Mouse (Mus musculus): Measurements from ENCODE around the gene BC048507. TPM values are rescaled to one million over a fixed set of nuclear protein-coding genes. Genes with fewer than 3 reads are reported as not detected.
"Not testable (repeated sequence)": the region's sequence is repeated elsewhere in the genome, so short reads cannot be mapped to it uniquely, and the experiment has no call there.

The BC048507 gene
- not detected in 2 replicates for polyA plus RNA-seq (2012; rRNA removed)

- Histone ChIP-seq H3K27me3 (ENCODE audit: control insufficient read depth, insufficient read depth, low read length) (no peaks in the 10 kb centered on the region), H3K27ac (ENCODE audit: control insufficient read depth, insufficient read depth, low read length) (no peak within 1 kb of the TSS), H3K36me3 (ENCODE audit: control insufficient read depth, insufficient read depth, low read length) (no peaks in the 10 kb centered on the region), H3K4me1 (replicated peaks; ENCODE audit: control insufficient read depth, insufficient read depth, low read length) (no peaks in the 10 kb centered on the region), H3K4me3 (ENCODE audit: control insufficient read depth, insufficient read depth, low read length) (no peak within 1 kb of the TSS)
- TF ChIP-seq POLR2A (IDR thresholded peaks at IDR 0.05; ENCODE audit: control insufficient read depth, extremely low read depth, insufficient read depth, low read length, poor library complexity) = no peak
- TF ChIP-seq CTCF (IDR thresholded peaks at IDR 0.05; ENCODE audit: borderline replicate concordance, control insufficient read depth, extremely low read depth, insufficient read depth, low read length, poor library complexity) = no peak
- 81% methylated on average over 11 of the region's 11 CpGs for WGBS
- no peak for DNase-seq
These were observed at the start of gene BC048507 for GRCm38 (mm10) chr13:67863026-67863425. Gene BC048507 (plus strand): TSS chr13:67863326.

DNA sequence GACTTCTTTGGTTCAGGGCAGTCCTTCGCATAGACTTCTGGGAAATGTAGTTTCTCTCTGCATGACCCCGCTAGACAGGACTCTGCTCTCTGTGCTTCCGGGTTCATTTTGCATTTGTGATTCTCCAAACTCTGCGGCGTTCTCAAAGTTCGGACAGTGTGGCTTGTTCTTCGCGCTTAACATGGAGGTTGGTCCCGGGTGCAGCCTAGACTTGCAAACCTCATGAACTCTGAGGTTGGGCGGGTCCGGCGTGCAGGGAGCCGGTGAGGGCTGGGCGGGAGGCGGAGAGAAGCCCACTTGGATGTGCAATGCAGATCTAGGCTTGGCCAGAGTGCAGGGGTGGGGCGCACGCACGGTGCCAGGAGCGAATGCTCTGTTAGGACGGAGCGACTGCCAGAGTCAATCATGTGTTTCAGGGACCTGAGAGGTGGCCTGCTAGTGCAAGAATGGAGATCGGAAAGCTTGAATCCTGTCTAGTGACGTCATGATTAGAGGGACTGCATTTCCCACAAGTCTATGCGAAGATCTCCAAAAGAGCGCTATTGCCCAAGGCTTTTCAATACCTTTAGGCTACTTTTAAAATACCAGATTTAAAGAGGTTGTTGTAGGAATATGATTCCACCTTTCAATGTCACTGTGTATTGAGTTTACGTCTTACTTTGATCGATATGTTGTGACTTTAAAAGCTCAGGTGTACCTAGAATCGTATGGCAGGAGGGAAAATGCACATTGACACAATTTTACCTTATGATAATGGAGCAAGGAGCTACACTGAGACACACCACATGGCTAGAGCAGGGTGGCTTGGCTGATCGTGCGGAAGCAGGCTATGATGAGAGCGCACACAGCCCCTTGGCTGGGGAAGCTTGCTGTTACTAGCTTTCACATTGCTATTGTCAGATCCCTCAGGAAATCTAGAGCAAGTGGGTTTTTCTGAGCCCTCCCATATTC is 49.1 kb upstream of the BC048507 start, which contains the start of gene Zfp273:
TSS of gene Zfp273 (plus strand) at position 31 of the 951 bp plus-strand sequence.
- Histone ChIP-seq H3K27me3 (ENCODE audit: control insufficient read depth, insufficient read depth, low read length) (no peaks in the 10 kb centered on the region), H3K27ac (ENCODE audit: control insufficient read depth, insufficient read depth, low read length) (peak within 1 kb of the TSS; percentile 63), H3K4me3 (ENCODE audit: control insufficient read depth, insufficient read depth, low read length) (peak within 1 kb of the TSS; percentile 62), H3K4me1 (replicated peaks; ENCODE audit: control insufficient read depth, insufficient read depth, low read length) (0 out of 2 replicates have a peak, but pooled peaks cover 2% of the 10 kb centered on the region), H3K36me3 (ENCODE audit: control insufficient read depth, insufficient read depth, low read length) (no peaks in the 10 kb centered on the region)
- 4% methylated on average over 31 of the region's 31 CpGs for WGBS
- TF ChIP-seq CTCF (IDR thresholded peaks at IDR 0.05; ENCODE audit: borderline replicate concordance, control insufficient read depth, extremely low read depth, insufficient read depth, low read length, poor library complexity) (no peak), POLR2A (IDR thresholded peaks at IDR 0.05; ENCODE audit: control insufficient read depth, extremely low read depth, insufficient read depth, low read length, poor library complexity) (no peak)
- DNase-seq = peak; percentile 72

- Histone ChIP-seq H3K4me3 (ENCODE audit: control insufficient read depth, insufficient read depth, low read length) (no peak overlapping the region), H3K27me3 (ENCODE audit: control insufficient read depth, insufficient read depth, low read length) (no peaks in the 10 kb centered on the region), H3K27ac (ENCODE audit: control insufficient read depth, insufficient read depth, low read length) (no peak overlapping the region), H3K36me3 (ENCODE audit: control insufficient read depth, insufficient read depth, low read length) (no peaks in the 10 kb centered on the region), H3K4me1 (replicated peaks; ENCODE audit: control insufficient read depth, insufficient read depth, low read length) (0 out of 2 replicates have a peak, but pooled peaks cover 2% of the 10 kb centered on the region)
- WGBS = 98% methylated on average over 1 of the region's 1 CpGs
- DNase-seq = no peak
- no peak for TF ChIP-seq POLR2A (IDR thresholded peaks at IDR 0.05; ENCODE audit: control insufficient read depth, extremely low read depth, insufficient read depth, low read length, poor library complexity)
- TF ChIP-seq CTCF (IDR thresholded peaks at IDR 0.05; ENCODE audit: borderline replicate concordance, control insufficient read depth, extremely low read depth, insufficient read depth, low read length, poor library complexity) = no peak
These were observed 44.5 kb upstream of the BC048507 start for GRCm38 (mm10) chr13:67818636-67819035.

DNA sequence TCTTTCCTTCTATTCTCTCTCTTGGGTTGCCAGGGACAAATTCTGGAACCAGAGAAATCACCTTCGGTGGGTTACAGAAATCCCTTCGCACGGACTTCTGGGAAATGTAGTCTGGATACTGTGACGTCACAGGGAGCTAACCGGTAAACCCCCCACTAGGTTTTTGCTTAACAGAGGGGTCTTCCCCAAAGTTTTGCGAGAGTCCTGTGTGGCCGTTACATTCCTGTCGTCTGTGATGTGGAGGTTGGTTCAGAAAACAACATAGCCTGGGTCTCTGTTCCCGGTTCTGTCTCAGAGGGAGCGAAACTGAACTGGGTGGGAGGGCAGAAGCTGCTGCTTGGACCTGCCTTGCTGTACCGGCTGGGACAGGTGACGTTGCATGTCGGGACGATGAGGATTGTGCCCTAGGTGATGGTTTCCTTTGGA is 32.2 kb upstream of the BC048507 start, which contains the start of gene Gm10037:
TSS of gene Gm10037 (plus strand) at position 196 of the 426 bp plus-strand sequence.
- no peak for TF ChIP-seq CTCF (IDR thresholded peaks at IDR 0.05; ENCODE audit: borderline replicate concordance, control insufficient read depth, extremely low read depth, insufficient read depth, low read length, poor library complexity)
- TF ChIP-seq POLR2A (IDR thresholded peaks at IDR 0.05; ENCODE audit: control insufficient read depth, extremely low read depth, insufficient read depth, low read length, poor library complexity) = no peak
- Histone ChIP-seq H3K4me1 (replicated peaks; ENCODE audit: control insufficient read depth, insufficient read depth, low read length) (peaks cover 3% of the 10 kb centered on the region), H3K36me3 (ENCODE audit: control insufficient read depth, insufficient read depth, low read length) (no peaks in the 10 kb centered on the region), H3K4me3 (ENCODE audit: control insufficient read depth, insufficient read depth, low read length) (peak within 1 kb of the TSS; percentile 96), H3K27ac (ENCODE audit: control insufficient read depth, insufficient read depth, low read length) (no peak within 1 kb of the TSS), H3K27me3 (ENCODE audit: control insufficient read depth, insufficient read depth, low read length) (no peaks in the 10 kb centered on the region)
- 7% methylated on average over 14 of the region's 14 CpGs for WGBS
- peak; percentile 44 for DNase-seq

DNA sequence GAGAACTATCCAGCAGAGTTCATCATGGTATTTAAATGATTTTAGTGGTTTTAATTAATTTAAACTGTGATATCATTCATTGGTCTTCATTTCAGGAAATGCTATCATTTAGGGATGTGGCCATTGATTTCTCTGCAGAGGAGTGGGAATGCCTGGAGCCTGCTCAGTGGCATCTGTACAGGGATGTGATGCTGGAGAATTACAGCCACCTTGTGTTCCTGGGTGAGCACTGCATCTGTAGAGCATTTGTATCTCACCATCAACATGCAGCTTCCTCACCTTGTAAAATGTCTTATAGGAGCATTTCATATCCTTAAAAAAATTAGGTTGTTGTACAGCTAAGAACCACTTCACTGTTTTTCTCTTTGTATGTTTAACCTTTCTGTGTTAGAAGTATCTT is 30.0 kb upstream of the BC048507 start:
- H3K27me3 ChIP-seq (ENCODE audit: control insufficient read depth, insufficient read depth, low read length); H3K27ac ChIP-seq (ENCODE audit: control insufficient read depth, insufficient read depth, low read length); H3K4me1 ChIP-seq (replicated peaks; ENCODE audit: control insufficient read depth, insufficient read depth, low read length); H3K4me3 ChIP-seq (ENCODE audit: control insufficient read depth, insufficient read depth, low read length); H3K36me3 ChIP-seq (ENCODE audit: control insufficient read depth, insufficient read depth, low read length); DNase-seq: not testable (repeated sequence)

DNA sequence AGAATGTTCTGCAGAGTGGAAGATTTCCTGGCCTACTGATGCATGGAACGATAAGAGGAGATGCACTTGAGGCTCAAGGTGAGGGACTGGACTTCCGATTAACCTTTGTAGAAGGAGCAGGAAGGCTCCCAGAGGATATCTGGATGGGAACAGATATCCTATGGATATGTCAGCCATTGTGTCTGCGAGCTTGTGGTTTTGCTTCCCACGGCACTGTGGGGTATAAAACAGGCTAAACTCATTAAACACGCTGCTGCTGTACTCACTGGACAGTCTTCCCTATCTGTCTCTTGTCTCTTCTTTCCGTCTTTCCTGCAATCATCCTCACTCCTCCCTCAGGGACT is 19.4 kb upstream of the BC048507 start:
- Histone ChIP-seq H3K4me1 (replicated peaks; ENCODE audit: control insufficient read depth, insufficient read depth, low read length) (no peaks in the 10 kb centered on the region), H3K27ac (ENCODE audit: control insufficient read depth, insufficient read depth, low read length) (no peak overlapping the region), H3K27me3 (ENCODE audit: control insufficient read depth, insufficient read depth, low read length) (no peaks in the 10 kb centered on the region), H3K36me3 (ENCODE audit: control insufficient read depth, insufficient read depth, low read length) (no peaks in the 10 kb centered on the region), H3K4me3 (ENCODE audit: control insufficient read depth, insufficient read depth, low read length) (no peak overlapping the region)
- no peak for TF ChIP-seq CTCF (IDR thresholded peaks at IDR 0.05; ENCODE audit: borderline replicate concordance, control insufficient read depth, extremely low read depth, insufficient read depth, low read length, poor library complexity)
- TF ChIP-seq POLR2A (IDR thresholded peaks at IDR 0.05; ENCODE audit: control insufficient read depth, extremely low read depth, insufficient read depth, low read length, poor library complexity) = no peak
- 66% methylated on average over 6 of the region's 6 CpGs for WGBS
- DNase-seq = no peak

All from thymus, adult 2 months (tissue).